Mouse (Mus musculus) ovary, postnatal 14 days (tissue): ENCODE data around the gene Rph3a.
"Not testable (repeated sequence)": the region's sequence is repeated elsewhere in the genome, so short reads cannot be mapped to it uniquely, and the experiment has no call there.

Source experiments
- DNase-seq: peaks from one replicate; pipeline ENCODE4 v3.0.0; 2022; ENCODE audit warnings: low spot score

Rph3a gene

GRCm38 (mm10) chr5:120908196-120908920, 101.5 kb downstream of the Rph3a start:
- no peak for DNase-seq

GRCm38 (mm10) chr5:120906791-120907733, 102.8 kb downstream of the Rph3a start, which contains the start of gene Oas1a:
Gene Oas1a, minus strand, starts transcription at chr5:120907521.
- DNase-seq, result not testable (repeated sequence)

GRCm38 (mm10) chr5:120902056-120902455, 107.8 kb downstream of the Rph3a start:
- DNase-seq, result no peak

GRCm38 (mm10) chr5:120900666-120901065, 109.2 kb downstream of the Rph3a start:
- DNase-seq, result no peak

- DNase-seq, result no peak
These were observed 111.2 kb downstream of the Rph3a start for GRCm38 (mm10) chr5:120898726-120899125.

- no peak for DNase-seq
These were observed 111.6 kb downstream of the Rph3a start for GRCm38 (mm10) chr5:120898307-120898706.

- DNase-seq, result no peak
These were observed 114.5 kb downstream of the Rph3a start for GRCm38 (mm10) chr5:120895231-120895900.

GRCm38 (mm10) chr5:120894692-120895091, 115.2 kb downstream of the Rph3a start:
- DNase-seq, result not testable (repeated sequence)

- DNase-seq, result not testable (repeated sequence)
These were observed 116.0 kb downstream of the Rph3a start for GRCm38 (mm10) chr5:120893866-120894265.

- DNase-seq, result no peak
These were observed 117.6 kb downstream of the Rph3a start for GRCm38 (mm10) chr5:120892243-120892660.

GRCm38 (mm10) chr5:120891566-120892242, 118.2 kb downstream of the Rph3a start:
- not testable (repeated sequence) for DNase-seq

- no peak for DNase-seq
These were observed 118.9 kb downstream of the Rph3a start for GRCm38 (mm10) chr5:120890991-120891390.
